Mouse (Mus musculus): Measurements from ENCODE around the gene Steap4.
"Not testable (repeated sequence)": the region's sequence is repeated elsewhere in the genome, so short reads cannot be mapped to it uniquely, and the experiment has no call there.

The Steap4 gene

GRCm38 (mm10) chr5:7991631-7992030 is 31.4 kb downstream of the Steap4 start:
- DNase-seq (ENCODE audit: low spot score in 2 of 2) = not testable (repeated sequence)

DNA sequence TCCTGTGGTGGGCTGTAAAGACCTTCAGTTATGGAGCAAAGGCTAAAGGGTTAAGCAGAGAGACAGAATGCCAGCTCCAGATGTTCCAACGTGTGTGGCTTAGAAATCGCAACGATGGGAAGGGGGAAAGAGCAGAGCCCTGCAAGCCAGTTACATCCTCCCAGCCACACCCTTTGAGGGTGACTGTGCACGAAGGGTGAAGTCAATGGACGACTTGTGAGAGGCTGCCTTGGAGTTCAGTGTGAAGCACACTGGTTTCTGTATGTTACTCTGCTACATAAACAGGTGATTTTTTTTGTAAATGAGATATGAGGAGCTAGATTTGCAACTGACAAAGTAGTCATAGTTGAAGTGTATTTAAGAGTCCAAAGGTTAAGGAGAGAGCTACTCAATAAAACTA is 33.5 kb downstream of the Steap4 start:
- DNase-seq (ENCODE audit: low spot score in 2 of 2) = no peak

GRCm38 (mm10) chr5:7995288-7995897 is 35.1 kb downstream of the Steap4 start:
- no peak for DNase-seq (ENCODE audit: low spot score in 2 of 2)

DNA sequence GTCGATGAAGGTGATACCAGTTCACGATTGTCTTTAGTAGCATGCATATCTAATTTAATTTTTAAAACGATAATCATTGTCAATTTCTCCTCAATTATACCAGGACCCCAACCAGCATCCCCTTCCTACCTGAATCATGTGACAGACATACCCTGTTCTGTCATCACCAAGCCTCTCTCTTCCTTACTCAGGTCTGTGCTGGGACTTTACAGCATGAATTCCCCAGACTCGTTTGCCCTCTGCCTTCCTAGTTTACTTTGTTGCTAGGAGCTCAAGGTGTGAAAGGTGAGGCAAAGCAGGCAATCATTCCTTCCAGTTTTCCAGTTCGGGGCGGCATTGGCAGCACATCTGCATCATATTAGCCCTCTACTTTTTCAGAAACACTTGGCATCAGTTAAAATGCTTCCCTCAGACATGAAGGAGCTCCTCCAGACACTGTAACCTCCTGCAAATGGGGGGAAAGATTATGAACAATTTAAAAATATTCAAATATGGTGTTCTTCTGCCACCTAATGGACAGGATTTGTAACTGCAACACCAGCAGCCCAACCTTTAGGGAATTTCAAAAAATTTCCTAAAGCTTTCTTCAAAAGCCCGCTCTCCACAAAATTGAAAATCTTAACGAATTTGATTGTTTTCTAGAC is 36.3 kb downstream of the Steap4 start:
- no peak for DNase-seq (ENCODE audit: low spot score in 2 of 2)

- no peak for DNase-seq (ENCODE audit: low spot score in 2 of 2)
Observed at GRCm38 (mm10) chr5:7997086-7997485, 36.8 kb downstream of the Steap4 start.

- DNase-seq (ENCODE audit: low spot score in 2 of 2) = no peak
Observed at GRCm38 (mm10) chr5:8000466-8000865, 40.2 kb downstream of the Steap4 start.

DNA sequence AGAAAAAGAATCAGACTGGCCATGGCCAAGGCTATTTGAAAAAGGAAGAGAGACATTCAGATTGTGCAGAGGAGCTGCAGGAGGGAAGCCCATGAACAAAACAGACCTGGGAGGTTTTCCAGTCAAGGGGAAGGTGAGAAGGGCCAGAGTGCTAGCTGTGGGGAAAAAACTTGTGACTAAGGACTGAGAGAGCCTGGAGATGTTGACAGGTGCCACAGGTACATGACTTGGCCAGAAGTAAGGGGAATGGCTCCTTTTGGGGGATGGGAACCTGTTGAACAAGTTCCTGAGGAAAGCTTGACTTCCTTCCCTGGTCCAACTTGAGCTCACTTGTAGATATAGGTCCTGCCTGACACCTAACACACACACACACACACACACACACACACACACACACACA is 42.6 kb downstream of the Steap4 start:
- DNase-seq (ENCODE audit: low spot score in 2 of 2) = no peak

- DNase-seq (ENCODE audit: low spot score in 2 of 2) = no peak
Observed at GRCm38 (mm10) chr5:8013276-8013675, 53.0 kb downstream of the Steap4 start.

Measured in natural killer cell, adult 2 months (primary cell).